Mouse (Mus musculus): Measurements from ENCODE around the gene Sap30l.

GRCm38 (mm10) chr11:57841391-57841790, 40.0 kb downstream of the Sap30l start:
- TF ChIP-seq POLR2A (IDR thresholded peaks at IDR 0.05; ENCODE audit: low read depth, low read length) (no peak), CTCF (IDR thresholded peaks at IDR 0.05; ENCODE audit: extremely low read depth, insufficient read depth, insufficient read length, insufficient replicate concordance) (no peak)
